Mouse (Mus musculus) limb, embryonic 14.5 days (tissue): ENCODE measurements at regions not wholly inside any gene's neighbourhood (a gene's known extent, or its start where the extent isn't known, plus 50 kb on each side); places are given as distances from the start of the nearest gene placed in this dataset.
A peak's percentile ranks its signal among the peaks of the same experiment; 100 is the strongest.

Experiments
- ATAC-seq: fragments of 200-750 bp; cut with Nextera tagmentation; 2 replicates; pipeline ENCODE4 v1.8.0; 2017; ENCODE audit warnings: low read depth, moderate number of reproducible peaks, moderate TSS enrichment; ENCODE audit not compliant: low FRiP score
- DNase-seq: peaks from one replicate; pipeline ENCODE4 v3.0.0-alpha.2; 2015; ENCODE audit warnings: low spot score
- H3K27ac ChIP-seq: fragments of 300-500 bp; sonication (generic); replicated peaks from 2 replicates; pipeline ENCODE4 v1.5.1; 2014; ENCODE audit warnings: low read depth, mild to moderate bottlenecking, low read length, moderate library complexity, mixed read lengths
- H3K27me3 ChIP-seq: fragments of 300-500 bp; sonication (generic); 2 replicates; pipeline ENCODE4 v1.6.1; 2014; ENCODE audit warnings: low read length, mixed read lengths; ENCODE audit not compliant: control insufficient read depth, insufficient read depth
- H3K36me3 ChIP-seq: fragments of 300-500 bp; sonication (generic); 2 replicates; pipeline ENCODE4 v1.6.1; 2014; ENCODE audit warnings: mild to moderate bottlenecking, low read length, moderate library complexity, mixed read lengths; ENCODE audit not compliant: control insufficient read depth, insufficient read depth
- H3K4me1 ChIP-seq: fragments of 300-500 bp; sonication (generic); 2 replicates; pipeline ENCODE4 v1.6.1; 2014; ENCODE audit warnings: antibody characterized with exemption, low read length, mixed read lengths; ENCODE audit not compliant: control insufficient read depth, insufficient read depth
- H3K4me2 ChIP-seq: fragments of 300-500 bp; sonication (generic); replicated peaks from 2 replicates; pipeline ENCODE4 v1.6.1; 2014; ENCODE audit warnings: low read depth, mild to moderate bottlenecking, low read length, moderate library complexity; ENCODE audit not compliant: severe bottlenecking
- H3K4me3 ChIP-seq: fragments of 300-500 bp; sonication (generic); replicated peaks from 2 replicates; pipeline ENCODE4 v1.5.1; 2014; ENCODE audit warnings: low read length
- H3K9ac ChIP-seq: fragments of 300-500 bp; sonication (generic); 2 replicates; pipeline ENCODE4 v1.6.1; 2014; ENCODE audit warnings: mild to moderate bottlenecking, low read depth, low read length, moderate library complexity; ENCODE audit not compliant: severe bottlenecking
- H3K9me3 ChIP-seq: fragments of 300-500 bp; sonication (generic); 2 replicates; pipeline ENCODE4 v1.6.1; 2016; ENCODE audit warnings: low read length; ENCODE audit not compliant: control insufficient read depth
- POLR2A ChIP-seq: fragments of 200-500 bp; IDR thresholded peaks from 2 replicates; pipeline ENCODE4 v1.8.0; 2012; ENCODE audit warnings: inconsistent platforms, mild to moderate bottlenecking, moderate library complexity, borderline replicate concordance; ENCODE audit not compliant: insufficient read depth, insufficient read length; ENCODE audit errors: extremely low read depth
- WGBS: fragments of 180-500 bp; shearing (Covaris S2); extraction: QIAGEN DNeasy Blood & Tissue Kit; methylation state at CpG from one replicate; pipeline ENCODE4 v1.1.7; 2014; 5-methylcytosine and 5-hydroxymethylcytosine counted together

DNA sequence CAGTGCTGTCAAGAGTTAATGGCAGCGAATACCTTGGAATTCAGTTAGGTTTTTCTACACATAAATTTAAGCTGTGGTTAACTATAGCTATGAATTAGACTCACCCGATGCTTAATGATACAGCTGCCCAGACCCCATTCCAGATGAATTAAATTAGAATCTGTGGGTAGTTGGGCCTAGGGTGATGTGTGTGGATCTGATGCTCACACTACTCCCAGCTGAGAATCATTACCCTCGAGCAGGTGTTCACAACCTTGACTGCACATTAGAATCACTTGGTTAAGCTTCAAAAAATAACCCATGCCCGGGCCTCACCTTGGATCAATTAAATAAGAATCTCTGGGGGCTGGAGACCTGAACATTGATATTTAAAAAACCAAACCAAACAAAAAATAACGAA is 684.2 kb upstream of the Adgra3 start:
- H3K4me2 ChIP-seq, result no peak overlapping the region
- H3K9me3 ChIP-seq, result no peaks in the 10 kb centered on the region
- no peaks in the 10 kb centered on the region for H3K36me3 ChIP-seq
- no peak overlapping the region for H3K4me3 ChIP-seq
- no peak overlapping the region for H3K27ac ChIP-seq
- WGBS, result 32% methylated on average over 5 of the region's 5 CpGs
- H3K27me3 ChIP-seq, result no peaks in the 10 kb centered on the region
- no peaks in the 10 kb centered on the region for H3K4me1 ChIP-seq
- TF ChIP-seq POLR2A, result no peak
- no peak for ATAC-seq
- no peak for DNase-seq
- H3K9ac ChIP-seq, result no peak overlapping the region

DNA sequence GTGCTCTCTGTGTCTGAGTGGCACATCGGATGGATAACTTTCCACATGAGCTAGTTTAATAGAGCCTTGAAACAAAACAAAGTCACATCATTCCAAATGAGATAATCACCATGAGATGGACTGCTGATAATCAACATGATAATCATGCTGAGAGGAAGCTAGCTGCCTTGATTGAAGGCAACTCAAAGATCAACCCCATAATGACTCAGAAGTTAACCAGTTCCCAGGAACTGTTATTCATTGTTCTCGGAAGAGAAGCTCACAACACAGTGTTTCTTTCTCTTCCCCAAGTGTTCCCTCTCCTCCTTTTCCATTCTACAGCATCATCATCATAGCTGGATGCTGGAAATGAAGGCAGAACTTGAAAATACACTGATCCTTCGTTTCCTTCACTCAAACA is 674.9 kb upstream of the Adgra3 start:
- Histone ChIP-seq H3K4me3 (no peak overlapping the region), H3K27ac (no peak overlapping the region), H3K4me2 (no peak overlapping the region), H3K36me3 (no peaks in the 10 kb centered on the region), H3K9ac (no peak overlapping the region), H3K4me1 (no peaks in the 10 kb centered on the region), H3K9me3 (no peaks in the 10 kb centered on the region), H3K27me3 (no peaks in the 10 kb centered on the region)
- ATAC-seq, result no peak
- TF ChIP-seq POLR2A, result no peak
- whole genome bisulfite sequencing, result 70% methylated on average over 3 of the region's 3 CpGs
- no peak for DNase-seq

DNA sequence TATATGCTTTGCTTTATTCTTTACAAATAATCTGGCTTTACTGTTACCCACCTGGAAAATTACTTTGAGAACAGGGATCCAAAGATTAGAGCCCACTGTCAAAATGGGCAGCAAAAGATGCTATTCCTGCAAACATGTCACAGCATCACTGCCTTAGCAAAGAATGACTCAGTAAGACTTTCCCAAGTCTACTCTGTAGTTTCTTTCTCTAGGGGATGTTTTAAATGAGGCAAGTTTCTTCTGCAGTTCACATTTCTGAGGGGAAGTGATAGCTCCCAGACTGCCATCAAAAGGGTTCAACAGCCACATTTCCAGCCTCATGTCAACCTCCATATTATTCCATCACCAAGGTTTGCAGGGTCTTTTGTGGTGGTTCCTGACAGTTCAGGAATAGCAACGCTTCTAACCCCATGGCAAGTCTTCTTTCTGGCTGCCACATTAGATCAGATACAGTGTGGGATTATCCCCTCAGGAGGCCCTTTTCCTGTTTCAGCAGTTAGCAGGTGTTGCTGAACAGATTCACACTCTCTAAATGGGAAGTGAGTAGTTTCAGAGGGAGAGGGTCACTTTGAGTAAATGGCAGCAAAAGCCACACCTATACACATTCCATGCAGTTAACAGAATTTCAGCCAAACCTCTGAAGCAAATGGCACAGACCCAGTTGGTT is 669.7 kb upstream of the Adgra3 start:
- Histone ChIP-seq H3K4me1 (no peaks in the 10 kb centered on the region), H3K4me3 (no peak overlapping the region), H3K27me3 (no peaks in the 10 kb centered on the region), H3K36me3 (no peaks in the 10 kb centered on the region), H3K4me2 (no peak overlapping the region), H3K9ac (no peak overlapping the region), H3K9me3 (no peaks in the 10 kb centered on the region), H3K27ac (no peak overlapping the region)
- 71% methylated on average over 1 of the region's 1 CpGs for WGBS
- no peak for TF ChIP-seq POLR2A
- no peak for ATAC-seq
- DNase-seq, result no peak

DNA sequence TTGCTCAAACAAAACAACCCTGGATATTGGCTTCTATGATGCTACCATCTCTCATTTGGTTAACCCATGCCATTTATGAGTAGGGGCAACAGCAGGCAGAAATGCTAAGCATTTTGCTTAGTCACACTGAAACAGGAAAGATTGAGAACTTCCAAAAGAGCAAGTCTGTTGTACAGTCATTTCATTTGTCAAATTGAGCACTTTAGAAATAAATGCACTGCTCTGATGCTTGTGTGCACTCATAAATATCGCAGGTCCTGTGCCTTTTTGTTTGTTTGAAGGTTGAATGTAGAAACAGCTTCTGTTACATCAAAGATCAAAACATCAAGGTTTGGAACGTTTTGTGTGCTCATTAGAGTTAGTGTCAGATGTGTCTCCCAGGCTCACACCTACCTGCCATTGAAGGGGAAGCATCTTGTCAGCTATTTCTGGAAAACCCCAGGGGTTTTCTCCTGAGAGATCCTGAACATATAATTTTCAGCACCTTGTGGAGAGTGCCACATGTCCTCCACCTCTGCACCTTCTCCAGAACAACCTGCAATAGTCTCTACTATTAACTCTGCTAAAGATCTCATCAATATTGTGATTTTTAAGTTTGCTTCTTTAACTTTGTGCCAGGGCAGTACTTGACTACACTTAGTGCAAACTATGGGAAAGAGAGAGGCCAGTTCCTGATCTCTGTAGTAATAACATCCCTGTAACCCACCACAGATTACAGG is 648.3 kb upstream of the Adgra3 start:
- Histone ChIP-seq H3K9me3 (no peaks in the 10 kb centered on the region), H3K36me3 (no peaks in the 10 kb centered on the region), H3K27me3 (no peaks in the 10 kb centered on the region), H3K27ac (no peak overlapping the region), H3K4me1 (no peaks in the 10 kb centered on the region), H3K4me2 (no peak overlapping the region), H3K9ac (no peak overlapping the region), H3K4me3 (no peak overlapping the region)
- WGBS, result 39% methylated on average over 2 of the region's 2 CpGs
- no peak for ATAC-seq
- TF ChIP-seq POLR2A, result no peak
- no peak for DNase-seq

DNA sequence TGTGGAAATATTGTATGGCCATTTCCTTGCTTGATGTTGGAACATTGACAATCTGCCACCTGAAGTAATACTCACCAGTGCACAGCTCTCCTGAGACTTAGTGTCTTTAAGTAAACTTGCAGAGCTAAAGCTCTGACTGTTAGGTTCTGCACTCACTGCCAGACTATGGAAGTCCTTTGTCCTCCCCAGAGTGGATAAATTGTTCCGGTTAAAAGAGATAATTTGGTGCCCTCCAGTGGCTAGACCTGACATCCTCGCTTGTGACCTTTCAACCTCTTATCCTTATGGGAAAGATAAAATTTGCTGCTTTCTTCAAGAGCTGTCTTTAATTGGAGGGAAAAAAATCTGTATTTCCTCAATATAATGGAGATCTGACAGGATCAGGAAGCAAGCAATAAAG is 639.3 kb upstream of the Adgra3 start:
- no peak for TF ChIP-seq POLR2A
- Histone ChIP-seq H3K4me2 (no peak overlapping the region), H3K9ac (no peak overlapping the region), H3K27ac (no peak overlapping the region), H3K36me3 (no peaks in the 10 kb centered on the region), H3K4me1 (no peaks in the 10 kb centered on the region), H3K27me3 (no peaks in the 10 kb centered on the region), H3K4me3 (no peak overlapping the region), H3K9me3 (no peaks in the 10 kb centered on the region)
- WGBS, result 35% methylated on average over 2 of the region's 2 CpGs
- DNase-seq (peak; percentile 9), ATAC-seq (no peak)

DNA sequence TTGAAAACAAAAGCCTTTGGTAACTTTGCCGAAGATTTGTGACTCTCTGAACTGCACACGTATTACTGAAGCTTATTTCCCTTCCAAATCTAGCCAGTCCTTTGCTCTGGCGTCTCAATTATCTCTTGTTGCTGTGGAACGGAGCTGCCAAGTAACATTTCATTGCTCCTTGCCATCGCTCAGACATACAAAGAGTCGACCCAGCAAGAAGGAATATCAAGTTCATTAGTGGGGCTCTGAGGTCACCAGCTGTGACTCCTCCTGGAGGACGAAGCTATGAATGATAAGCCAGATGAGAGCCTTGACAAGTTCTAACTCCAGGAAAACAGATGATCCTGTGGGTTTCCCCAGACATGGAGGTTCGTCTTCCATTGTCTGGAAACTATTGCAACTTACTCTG is 638.8 kb upstream of the Adgra3 start:
- no peak for TF ChIP-seq POLR2A
- Histone ChIP-seq H3K4me1 (no peaks in the 10 kb centered on the region), H3K4me2 (no peak overlapping the region), H3K4me3 (no peak overlapping the region), H3K9me3 (no peaks in the 10 kb centered on the region), H3K9ac (no peak overlapping the region), H3K27ac (no peak overlapping the region), H3K27me3 (no peaks in the 10 kb centered on the region), H3K36me3 (no peaks in the 10 kb centered on the region)
- no peak for DNase-seq
- no peak for ATAC-seq
- 63% methylated on average over 8 of the region's 8 CpGs for WGBS
